Mouse (Mus musculus) adrenal gland, postnatal 0 days (tissue): Measurements from ENCODE around the gene Fam19a2. TPM values are rescaled to one million over a fixed set of nuclear protein-coding genes. Genes with fewer than 3 reads are reported as not detected.

Experiments
- polyA plus RNA-seq: library from polyadenylated mRNA; unstranded; fragments of >200 nt; fragmentation: Nextera tagmentation; extraction: Ambion mirVana; gene quantifications from 2 replicates; pipeline ENCODE4 v1.2.1, GENCODE M21; 2015

The Fam19a2 gene
- 1.6 and 1.8 TPM in 2 replicates for polyA plus RNA-seq

DNA sequence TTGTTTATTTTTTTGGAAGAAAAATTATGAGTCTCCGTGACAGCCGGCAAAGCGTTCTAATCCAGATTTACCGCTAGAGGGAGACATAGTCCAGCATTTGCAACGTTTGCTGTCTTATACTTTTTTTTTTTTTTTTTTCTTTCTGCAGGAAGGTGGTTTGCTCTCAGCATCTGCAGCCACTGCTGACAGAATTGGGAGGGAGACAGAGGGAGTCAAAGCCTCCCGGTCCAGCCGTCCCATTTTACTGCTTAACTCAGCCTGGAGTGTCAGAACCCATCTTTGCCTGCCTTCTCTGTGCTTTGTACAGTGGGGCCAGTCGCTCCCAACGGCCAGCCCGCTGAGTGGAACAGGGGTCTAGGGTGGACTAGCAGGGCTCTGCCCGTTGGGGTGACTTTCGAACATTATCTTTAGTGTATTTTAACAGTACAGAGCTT lies at the start of gene Fam19a2:
TSS of gene Fam19a2 (plus strand) at position 121 of the 434 bp plus-strand sequence.

Other genes with a start within 250 kb of the Fam19a2 start
- gene Mon2, start 187.5 kb upstream of the Fam19a2 start, polyA plus RNA-seq, result 13.7 and 21.4 TPM in 2 replicates
- 41.8 and 58.1 TPM in 2 replicates for gene Usp15, start 67.0 kb upstream of the Fam19a2 start, polyA plus RNA-seq